Mouse (Mus musculus) midbrain, embryonic 15.5 days (tissue): Measurements from ENCODE around the gene Cyp1a2. TPM values are rescaled to one million over a fixed set of nuclear protein-coding genes. Genes with fewer than 3 reads are reported as not detected.

ENCODE experiments used
- ATAC-seq: fragments of 200-750 bp; cut with Nextera tagmentation; replicated peaks from 2 replicates; pipeline ENCODE4 v1.8.0; 2017; ENCODE audit warnings: moderate TSS enrichment
- H3K27ac ChIP-seq: fragments of 300-500 bp; sonication (generic); 2 replicates; pipeline ENCODE4 v1.5.1; 2015; ENCODE audit warnings: mild to moderate bottlenecking, inconsistent platforms
- H3K27me3 ChIP-seq: fragments of 300-500 bp; sonication (generic); replicated peaks from 2 replicates; pipeline ENCODE4 v1.6.1; 2015; ENCODE audit warnings: inconsistent platforms
- H3K36me3 ChIP-seq: fragments of 300-500 bp; sonication (generic); replicated peaks from 2 replicates; pipeline ENCODE4 v1.6.1; 2015; ENCODE audit warnings: inconsistent platforms
- H3K4me1 ChIP-seq: fragments of 300-500 bp; sonication (generic); 2 replicates; pipeline ENCODE4 v1.6.1; 2015; ENCODE audit warnings: inconsistent platforms
- H3K4me2 ChIP-seq: fragments of 300-500 bp; sonication (generic); 2 replicates; pipeline ENCODE4 v1.6.1; 2015; ENCODE audit warnings: inconsistent platforms, mild to moderate bottlenecking, moderate library complexity
- H3K4me3 ChIP-seq: fragments of 300-500 bp; sonication (generic); 2 replicates; pipeline ENCODE4 v1.5.1; 2015; ENCODE audit warnings: mild to moderate bottlenecking, inconsistent platforms
- H3K9ac ChIP-seq: fragments of 300-500 bp; sonication (generic); 2 replicates; pipeline ENCODE4 v1.6.1; 2015; ENCODE audit warnings: mild to moderate bottlenecking, inconsistent platforms
- H3K9me3 ChIP-seq: fragments of 300-500 bp; sonication (generic); 2 replicates; pipeline ENCODE4 v1.6.1; 2016; ENCODE audit warnings: inconsistent platforms
- WGBS: fragments of 180-500 bp; shearing (Covaris S2); methylation state at CpG from one replicate; pipeline ENCODE4 v1.1.7; 2015; ENCODE audit warnings: mixed read lengths; 5-methylcytosine and 5-hydroxymethylcytosine counted together
- polyA plus RNA-seq: library from polyadenylated mRNA; unstranded; fragments of >200 nt; fragmentation: Nextera tagmentation; extraction: Ambion mirVana; gene quantifications from 2 replicates; pipeline ENCODE4 v1.2.1, GENCODE M21; 2015

The Cyp1a2 gene
- polyA plus RNA-seq, 1 experiment from 2014 or later, result not detected

- H3K4me2 ChIP-seq, result no peak overlapping the region
- no peak overlapping the region for H3K4me3 ChIP-seq
- H3K36me3 ChIP-seq, result peaks cover 47% of the 10 kb centered on the region
- no peaks in the 10 kb centered on the region for H3K9me3 ChIP-seq
- no peak for ATAC-seq
- WGBS, result 91% methylated on average over 17 of the region's 17 CpGs
- H3K9ac ChIP-seq, result no peak overlapping the region
- H3K4me1 ChIP-seq, result no peaks in the 10 kb centered on the region
- H3K27ac ChIP-seq, result no peak overlapping the region
- H3K27me3 ChIP-seq, result no peaks in the 10 kb centered on the region
Observed at GRCm38 (mm10) chr9:57627191-57627590, 56.3 kb downstream of the Cyp1a2 start.

Other genes starting within 250 kb of the Cyp1a2 start
- gene Ppcdc, start 243.6 kb downstream of the Cyp1a2 start, polyA plus RNA-seq, result 24.7 and 28.0 TPM in 2 replicates
- gene Scamp5, start 215.6 kb downstream of the Cyp1a2 start, polyA plus RNA-seq, result 153 and 155 TPM in 2 replicates
- 29.4 TPM in 2 replicates for gene Rpp25, start 179.7 kb downstream of the Cyp1a2 start, polyA plus RNA-seq
- gene Cox5a, start 162.4 kb downstream of the Cyp1a2 start, polyA plus RNA-seq, result 715 and 767 TPM in 2 replicates
- 27.7 and 28.2 TPM in 2 replicates for gene Fam219b, start 146.2 kb downstream of the Cyp1a2 start, polyA plus RNA-seq
- gene Mpi, start 130.9 kb downstream of the Cyp1a2 start, polyA plus RNA-seq, result 81.2 and 82.9 TPM in 2 replicates
- gene Scamp2, start 122.8 kb downstream of the Cyp1a2 start, polyA plus RNA-seq, result 49.6 and 50.6 TPM in 2 replicates
- gene Ulk3, start 94.3 kb downstream of the Cyp1a2 start, polyA plus RNA-seq, result 35.4 and 39.0 TPM in 2 replicates
- 0.63 and 1.5 TPM in 2 replicates for gene Cplx3, start 77.4 kb downstream of the Cyp1a2 start, polyA plus RNA-seq
- not detected in 2 replicates for gene Lman1l, start 62.9 kb downstream of the Cyp1a2 start, polyA plus RNA-seq
- 36.8 and 39.9 TPM in 2 replicates for gene Csk, start 30.1 kb downstream of the Cyp1a2 start, polyA plus RNA-seq
- gene Cyp1a1, start 4.2 kb upstream of the Cyp1a2 start, polyA plus RNA-seq, result 0.17 TPM in 1 of 2 replicates, not detected in the other
- gene Edc3, start 24.8 kb upstream of the Cyp1a2 start, polyA plus RNA-seq, result 35.7 and 36.8 TPM in 2 replicates
- gene Clk3, start 82.2 kb upstream of the Cyp1a2 start, polyA plus RNA-seq, result 75.4 and 86.2 TPM in 2 replicates
- 9.2 and 10.5 TPM in 2 replicates for gene Arid3b, start 153.1 kb upstream of the Cyp1a2 start, polyA plus RNA-seq
- gene Ubl7, start 227.3 kb upstream of the Cyp1a2 start, polyA plus RNA-seq, result 181 and 183 TPM in 2 replicates